Mouse (Mus musculus) heart, adult 2 months (tissue): ENCODE measurements around the gene Tex46.

Experiments used
- CTCF ChIP-seq: fragments of 200-600 bp; IDR thresholded peaks from 2 replicates; pipeline ENCODE4 v1.8.1; 2022; ENCODE audit warnings: antibody characterized with exemption, mild to moderate bottlenecking, moderate library complexity
- EP300 ChIP-seq: fragments of 200-500 bp; IDR thresholded peaks from 2 replicates; pipeline ENCODE4 v1.6.1; 2011; ENCODE audit warnings: low read depth, low read length, control low read depth; ENCODE audit not compliant: insufficient read depth
- POLR2A ChIP-seq: fragments of 200-500 bp; IDR thresholded peaks from 2 replicates; pipeline ENCODE4 v1.6.1; 2011; ENCODE audit warnings: mild to moderate bottlenecking, low read depth, low read length, control low read depth; ENCODE audit not compliant: insufficient read depth

DNA sequence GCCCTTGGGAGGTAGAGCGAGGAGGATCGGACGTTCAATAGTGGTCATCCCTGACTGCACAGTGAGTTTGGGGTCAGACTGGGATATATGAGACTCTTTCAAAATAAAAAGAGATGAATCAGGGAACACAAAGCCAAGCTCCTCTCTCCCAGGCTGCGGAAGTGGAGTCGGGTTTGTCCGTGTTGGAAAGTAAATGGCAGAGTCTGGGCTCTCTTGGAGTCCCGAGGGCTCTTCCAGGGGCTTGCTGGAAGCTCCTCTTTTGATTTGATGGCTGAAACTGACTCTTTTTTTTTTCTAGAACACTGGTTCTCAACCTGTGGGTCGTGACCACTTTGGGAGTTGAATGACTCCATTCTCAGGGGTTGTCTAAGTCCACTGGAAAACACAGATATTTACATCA, 40.0 kb downstream of the Tex46 start:
- no peak for TF ChIP-seq CTCF
- TF ChIP-seq EP300: no peak
- TF ChIP-seq POLR2A: no peak
